Mouse (Mus musculus) heart, postnatal 0 days (tissue): ENCODE results near the gene Vangl1.

Source experiments
- CTCF ChIP-seq: IDR thresholded peaks from 2 replicates; pipeline ENCODE4 v1.5.1; 2016; ENCODE audit warnings: antibody characterized with exemption, control low read depth, low read depth
- EP300 ChIP-seq: IDR thresholded peaks from 2 replicates; pipeline ENCODE4 v1.6.1; 2016; ENCODE audit warnings: antibody characterized with exemption, low read depth

DNA sequence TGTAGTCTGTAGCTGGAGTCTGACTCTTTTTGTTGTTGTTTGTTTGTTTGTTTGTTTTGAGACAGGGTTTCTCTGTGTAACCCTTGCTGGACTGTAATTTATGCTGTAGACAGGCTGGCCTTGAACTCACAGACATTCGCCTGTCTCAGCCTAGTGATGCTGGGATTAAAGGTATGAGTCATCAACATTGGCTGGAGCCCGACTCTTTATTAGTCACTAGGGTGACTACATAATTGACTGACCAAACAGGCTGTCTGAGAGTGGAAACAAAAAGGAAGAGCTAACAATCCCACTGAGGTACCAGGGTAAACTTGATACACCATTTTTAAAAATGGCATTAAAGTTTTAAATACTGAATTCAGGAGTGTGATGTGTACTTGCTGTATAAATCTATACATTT lies 21.9 kb downstream of the Vangl1 start:
- TF ChIP-seq EP300, result no peak
- TF ChIP-seq CTCF, result no peak
